Mouse (Mus musculus): ENCODE measurements around the gene Frmd5. TPM values are rescaled to one million over a fixed set of nuclear protein-coding genes. Genes with fewer than 3 reads are reported as not detected.

The Frmd5 gene
- polyA plus RNA-seq, 1 experiment from 2014 or later, result 0.42 TPM

- Histone ChIP-seq H3K9me3 (replicated peaks; ENCODE audit: low read length) (no peaks in the 10 kb centered on the region), H3K36me3 (ENCODE audit: insufficient read depth, low read length) (no peaks in the 10 kb centered on the region), H3K9ac (ENCODE audit: low read depth, low read length) (no peak overlapping the region), H3K27me3 (ENCODE audit: insufficient read depth, low read length) (no peaks in the 10 kb centered on the region), H3K4me3 (replicated peaks; ENCODE audit: low read depth, low read length) (no peak overlapping the region), H3K4me1 (replicated peaks; ENCODE audit: insufficient read depth, low read length) (no peaks in the 10 kb centered on the region), H3K27ac (no peak overlapping the region), H3K4me2 (ENCODE audit: low read length) (no peak overlapping the region)
- no peak for ATAC-seq (replicated peaks; ENCODE audit: low FRiP score, low read depth)
- no peak for TF ChIP-seq CTCF (IDR thresholded peaks at IDR 0.05; ENCODE audit: low read depth)
- 94% methylated on average over 11 of the region's 11 CpGs for WGBS
- DNase-seq (ENCODE audit: low spot score), result no peak
Observed at GRCm38 (mm10) chr2:121730486-121730885, 76.4 kb downstream of the Frmd5 start.

DNA sequence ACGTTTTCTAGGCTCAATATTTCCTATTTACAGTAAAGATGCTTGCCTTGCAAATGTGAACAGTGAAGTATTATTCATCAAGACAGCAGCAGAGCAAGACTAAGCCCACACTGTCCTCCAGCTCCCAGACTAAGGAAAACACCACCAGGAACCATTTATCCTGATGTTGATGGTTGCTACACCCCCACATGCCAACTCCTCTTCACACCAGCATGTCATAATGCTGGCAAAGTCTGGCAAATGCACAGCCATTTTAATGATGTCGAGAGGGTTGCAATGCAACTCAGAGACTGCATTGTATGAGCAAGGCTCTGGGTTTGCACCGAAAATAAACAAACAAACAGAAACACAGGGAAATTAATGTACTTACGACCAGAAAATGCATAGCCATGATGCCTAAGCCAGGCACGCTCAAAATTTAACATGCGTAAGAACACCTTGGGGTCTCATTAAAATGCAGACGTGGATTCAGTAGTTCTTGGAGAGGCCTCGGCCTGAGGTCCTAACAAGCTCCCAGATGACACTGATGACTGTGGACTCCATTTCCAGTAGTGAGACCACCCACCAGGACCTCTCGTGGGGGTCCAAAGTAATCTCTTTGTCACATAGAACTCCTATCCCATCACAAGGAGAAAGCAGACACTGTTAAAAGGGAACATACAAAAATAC lies 77.8 kb downstream of the Frmd5 start:
- WGBS, result 79% methylated on average over 9 of the region's 9 CpGs
- Histone ChIP-seq H3K36me3 (ENCODE audit: insufficient read depth, low read length) (no peaks in the 10 kb centered on the region), H3K9me3 (replicated peaks; ENCODE audit: low read length) (no peaks in the 10 kb centered on the region), H3K9ac (ENCODE audit: low read depth, low read length) (no peak overlapping the region), H3K27me3 (ENCODE audit: insufficient read depth, low read length) (no peaks in the 10 kb centered on the region), H3K4me1 (replicated peaks; ENCODE audit: insufficient read depth, low read length) (no peaks in the 10 kb centered on the region), H3K27ac (no peak overlapping the region), H3K4me3 (replicated peaks; ENCODE audit: low read depth, low read length) (no peak overlapping the region), H3K4me2 (ENCODE audit: low read length) (no peak overlapping the region)
- ATAC-seq (replicated peaks; ENCODE audit: low FRiP score, low read depth) (no peak), DNase-seq (ENCODE audit: low spot score) (no peak)
- TF ChIP-seq CTCF (IDR thresholded peaks at IDR 0.05; ENCODE audit: low read depth), result no peak

GRCm38 (mm10) chr2:121724866-121725265 lies 82.0 kb downstream of the Frmd5 start:
- H3K4me1 ChIP-seq (replicated peaks; ENCODE audit: insufficient read depth, low read length), result no peaks in the 10 kb centered on the region
- H3K27me3 ChIP-seq (ENCODE audit: insufficient read depth, low read length), result no peaks in the 10 kb centered on the region
- WGBS, result 69% methylated on average over 4 of the region's 4 CpGs
- TF ChIP-seq CTCF (IDR thresholded peaks at IDR 0.05; ENCODE audit: low read depth), result no peak
- H3K36me3 ChIP-seq (ENCODE audit: insufficient read depth, low read length), result no peaks in the 10 kb centered on the region
- ATAC-seq (replicated peaks; ENCODE audit: low FRiP score, low read depth) (no peak), DNase-seq (ENCODE audit: low spot score) (no peak)
- no peak overlapping the region for H3K27ac ChIP-seq
- no peak overlapping the region for H3K4me2 ChIP-seq (ENCODE audit: low read length)
- H3K4me3 ChIP-seq (replicated peaks; ENCODE audit: low read depth, low read length), result no peak overlapping the region
- H3K9ac ChIP-seq (ENCODE audit: low read depth, low read length), result no peak overlapping the region
- H3K9me3 ChIP-seq (replicated peaks; ENCODE audit: low read length), result no peaks in the 10 kb centered on the region

DNA sequence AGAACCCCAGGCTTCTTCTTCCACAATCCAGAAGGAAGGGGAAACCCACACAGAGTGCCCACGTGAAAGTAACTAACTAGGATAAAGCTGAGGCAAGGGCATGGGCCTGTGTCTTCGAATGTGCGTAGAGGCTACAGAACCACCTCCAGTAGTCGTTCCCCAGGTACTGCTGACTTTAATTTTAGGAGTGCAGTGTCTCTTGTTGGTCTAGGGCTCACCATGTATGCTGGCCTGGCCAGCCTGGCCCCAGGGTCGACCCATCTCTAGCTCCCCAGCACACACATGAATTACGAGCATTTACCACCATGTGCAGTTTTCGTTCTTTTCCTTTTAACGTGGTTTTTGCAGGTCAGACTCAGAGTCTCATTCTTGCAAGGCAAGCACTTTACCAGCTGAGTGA lies 83.1 kb downstream of the Frmd5 start:
- 81% methylated on average over 8 of the region's 8 CpGs for WGBS
- Histone ChIP-seq H3K4me1 (replicated peaks; ENCODE audit: insufficient read depth, low read length) (no peaks in the 10 kb centered on the region), H3K9ac (ENCODE audit: low read depth, low read length) (no peak overlapping the region), H3K27ac (no peak overlapping the region), H3K9me3 (replicated peaks; ENCODE audit: low read length) (no peaks in the 10 kb centered on the region), H3K4me3 (replicated peaks; ENCODE audit: low read depth, low read length) (no peak overlapping the region), H3K36me3 (ENCODE audit: insufficient read depth, low read length) (no peaks in the 10 kb centered on the region), H3K27me3 (ENCODE audit: insufficient read depth, low read length) (no peaks in the 10 kb centered on the region), H3K4me2 (ENCODE audit: low read length) (no peak overlapping the region)
- no peak for TF ChIP-seq CTCF (IDR thresholded peaks at IDR 0.05; ENCODE audit: low read depth)
- DNase-seq (ENCODE audit: low spot score) (no peak), ATAC-seq (replicated peaks; ENCODE audit: low FRiP score, low read depth) (no peak)

- H3K4me3 ChIP-seq (replicated peaks; ENCODE audit: low read depth, low read length), result no peak overlapping the region
- no peak for TF ChIP-seq CTCF (IDR thresholded peaks at IDR 0.05; ENCODE audit: low read depth)
- H3K36me3 ChIP-seq (ENCODE audit: insufficient read depth, low read length), result no peaks in the 10 kb centered on the region
- H3K9me3 ChIP-seq (replicated peaks; ENCODE audit: low read length), result no peaks in the 10 kb centered on the region
- H3K9ac ChIP-seq (ENCODE audit: low read depth, low read length), result no peak overlapping the region
- DNase-seq (ENCODE audit: low spot score) (no peak), ATAC-seq (replicated peaks; ENCODE audit: low FRiP score, low read depth) (no peak)
- no peaks in the 10 kb centered on the region for H3K27me3 ChIP-seq (ENCODE audit: insufficient read depth, low read length)
- H3K27ac ChIP-seq, result no peak overlapping the region
- no peak overlapping the region for H3K4me2 ChIP-seq (ENCODE audit: low read length)
- 86% methylated on average over 6 of the region's 6 CpGs for WGBS
- H3K4me1 ChIP-seq (replicated peaks; ENCODE audit: insufficient read depth, low read length), result no peaks in the 10 kb centered on the region
Observed at GRCm38 (mm10) chr2:121719000-121719399, 87.9 kb downstream of the Frmd5 start.

- ATAC-seq (replicated peaks; ENCODE audit: low FRiP score, low read depth) (no peak), DNase-seq (ENCODE audit: low spot score) (no peak)
- no peak overlapping the region for H3K9ac ChIP-seq (ENCODE audit: low read depth, low read length)
- no peak overlapping the region for H3K4me2 ChIP-seq (ENCODE audit: low read length)
- no peak overlapping the region for H3K4me3 ChIP-seq (replicated peaks; ENCODE audit: low read depth, low read length)
- no peaks in the 10 kb centered on the region for H3K9me3 ChIP-seq (replicated peaks; ENCODE audit: low read length)
- H3K4me1 ChIP-seq (replicated peaks; ENCODE audit: insufficient read depth, low read length), result no peaks in the 10 kb centered on the region
- H3K27me3 ChIP-seq (ENCODE audit: insufficient read depth, low read length), result no peaks in the 10 kb centered on the region
- no peaks in the 10 kb centered on the region for H3K36me3 ChIP-seq (ENCODE audit: insufficient read depth, low read length)
- WGBS, result 79% methylated on average over 3 of the region's 3 CpGs
- TF ChIP-seq CTCF (IDR thresholded peaks at IDR 0.05; ENCODE audit: low read depth), result no peak
- no peak overlapping the region for H3K27ac ChIP-seq
Observed at GRCm38 (mm10) chr2:121717133-121717532, 89.8 kb downstream of the Frmd5 start.

DNA sequence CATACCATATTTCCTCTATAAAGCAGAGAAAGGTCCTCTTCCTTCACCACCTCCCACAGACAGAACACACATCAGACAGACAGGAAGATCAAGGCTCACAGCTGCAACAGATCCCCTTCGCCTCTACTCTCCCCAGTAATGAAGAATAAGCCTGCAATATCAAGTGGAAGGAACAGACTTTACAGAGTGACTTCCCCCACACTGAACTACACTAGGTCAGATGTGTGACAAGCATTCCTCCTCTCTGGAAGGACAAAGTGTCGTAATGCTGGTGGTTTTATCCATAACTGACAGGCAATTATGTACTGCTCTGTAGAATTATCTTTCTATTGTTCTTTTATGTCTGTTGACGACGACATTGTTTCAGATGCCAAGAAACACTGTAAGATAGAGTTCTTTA lies 93.3 kb downstream of the Frmd5 start:
- Histone ChIP-seq H3K4me1 (replicated peaks; ENCODE audit: insufficient read depth, low read length) (no peaks in the 10 kb centered on the region), H3K4me2 (ENCODE audit: low read length) (no peak overlapping the region), H3K27ac (no peak overlapping the region), H3K36me3 (ENCODE audit: insufficient read depth, low read length) (no peaks in the 10 kb centered on the region), H3K9me3 (replicated peaks; ENCODE audit: low read length) (no peaks in the 10 kb centered on the region), H3K27me3 (ENCODE audit: insufficient read depth, low read length) (no peaks in the 10 kb centered on the region), H3K9ac (ENCODE audit: low read depth, low read length) (no peak overlapping the region), H3K4me3 (replicated peaks; ENCODE audit: low read depth, low read length) (no peak overlapping the region)
- no peak for TF ChIP-seq CTCF (IDR thresholded peaks at IDR 0.05; ENCODE audit: low read depth)
- 50% methylated on average over 4 of the region's 4 CpGs for WGBS
- DNase-seq (ENCODE audit: low spot score) (peak; percentile 4), ATAC-seq (replicated peaks; ENCODE audit: low FRiP score, low read depth) (no peak)

All from kidney, postnatal 0 days (tissue).